Mouse (Mus musculus) lung, adult 2 months (tissue): ENCODE results near the gene Cyp2d22.

Experiments
- CTCF ChIP-seq: fragments of 200-500 bp; IDR thresholded peaks from 2 replicates; pipeline ENCODE4 v1.5.1; 2011; ENCODE audit warnings: mild to moderate bottlenecking, low read length, control low read depth; ENCODE audit not compliant: insufficient read depth
- POLR2A ChIP-seq: fragments of 200-500 bp; IDR thresholded peaks from 2 replicates; pipeline ENCODE4 v1.6.1; 2011; ENCODE audit warnings: low read depth, mild to moderate bottlenecking, control low read depth, low read length, borderline replicate concordance; ENCODE audit errors: extremely low read depth

DNA sequence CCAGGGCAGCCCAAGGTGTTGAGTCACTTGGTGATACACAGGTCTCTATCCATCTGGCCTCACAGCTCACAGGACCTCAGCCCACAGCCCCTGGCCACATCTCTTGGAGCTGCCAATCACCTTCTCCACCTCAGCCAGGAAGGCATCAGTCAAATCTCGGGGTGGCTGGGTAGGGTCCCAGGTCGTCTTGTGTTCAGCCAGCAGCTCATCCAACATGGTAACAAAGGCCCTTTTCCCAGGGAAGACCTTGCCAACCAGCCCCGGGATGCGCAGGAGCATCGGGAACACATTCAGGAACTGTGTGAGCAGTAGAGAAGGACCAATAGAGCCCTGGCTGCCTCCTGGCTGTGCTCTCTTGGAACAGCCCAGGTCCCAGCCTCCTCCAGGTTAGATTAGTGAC, 7.1 kb downstream of the Cyp2d22 start:
- TF ChIP-seq CTCF (no peak), POLR2A (no peak)
